Mouse (Mus musculus): ENCODE results near the gene 4930544D05Rik.

Gene 4930544D05Rik

GRCm38 (mm10) chr11:70598451-70598953 is 17.1 kb upstream of the 4930544D05Rik start:
- no peak for DNase-seq (ENCODE audit: low spot score)

DNA sequence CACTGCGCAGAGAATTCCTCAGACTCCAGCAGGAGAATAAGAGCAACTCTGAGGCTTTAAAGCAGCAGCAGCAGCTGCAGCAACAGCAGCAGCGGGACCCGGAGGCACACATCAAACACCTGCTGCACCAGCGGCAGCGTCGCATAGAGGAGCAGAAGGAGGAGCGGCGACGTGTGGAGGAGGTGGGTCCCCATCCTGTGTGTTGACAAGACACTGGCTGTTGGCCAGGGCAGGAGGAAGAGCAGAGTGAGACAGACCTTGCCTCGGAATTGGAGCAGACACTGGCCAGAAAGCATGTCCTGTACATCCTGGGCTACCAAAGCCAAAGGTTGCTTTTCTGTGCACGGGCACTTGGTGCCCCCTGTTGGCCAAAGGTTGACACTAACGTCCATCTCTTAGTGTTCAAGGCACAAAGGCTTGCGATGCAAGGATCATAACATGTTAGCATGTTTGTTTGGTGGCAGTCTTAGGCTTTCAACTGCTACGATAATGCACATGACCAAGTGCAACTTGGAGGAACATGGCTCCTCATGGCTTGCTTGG is 10.6 kb upstream of the 4930544D05Rik start:
- DNase-seq (ENCODE audit: low spot score), result peak; percentile 82

- DNase-seq (ENCODE audit: low spot score), result no peak
Observed at GRCm38 (mm10) chr11:70606717-70607116, 8.9 kb upstream of the 4930544D05Rik start.

- no peak for DNase-seq (ENCODE audit: low spot score)
Observed at GRCm38 (mm10) chr11:70607611-70608010, 8.0 kb upstream of the 4930544D05Rik start.

DNA sequence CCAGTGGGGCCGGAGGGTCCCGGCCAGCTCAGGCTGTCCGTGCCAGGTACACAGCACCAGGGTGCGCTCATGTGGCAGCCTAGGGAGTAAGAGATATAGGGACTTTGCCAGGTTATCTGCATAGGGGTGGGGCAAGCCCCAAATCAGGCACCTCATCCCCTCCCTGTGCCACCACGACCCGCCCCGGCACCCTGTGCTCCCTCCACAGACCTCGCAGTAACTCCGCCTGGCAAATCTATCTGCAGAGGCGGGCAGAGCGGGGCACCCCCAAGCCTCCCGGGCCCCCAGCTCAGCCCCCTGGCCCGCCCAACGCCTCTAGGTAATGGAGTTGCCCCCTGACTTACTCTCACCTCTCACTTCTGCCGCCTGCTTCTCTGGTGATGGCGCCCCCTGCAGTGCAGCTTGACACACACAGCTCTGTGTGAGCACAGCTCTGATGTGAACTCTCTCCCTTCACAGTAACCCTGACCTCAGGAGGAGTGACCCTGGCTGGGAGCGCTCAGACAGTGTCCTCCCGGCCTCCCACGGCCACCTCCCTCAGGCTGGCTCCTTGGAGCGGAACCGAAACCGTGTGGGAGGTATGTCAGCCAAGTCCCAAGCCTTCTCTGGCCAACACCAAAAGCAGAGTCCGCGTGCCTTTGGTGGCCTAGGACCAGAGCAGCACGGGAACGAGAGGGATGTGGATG is 7.1 kb upstream of the 4930544D05Rik start:
- no peak for DNase-seq (ENCODE audit: low spot score)

DNA sequence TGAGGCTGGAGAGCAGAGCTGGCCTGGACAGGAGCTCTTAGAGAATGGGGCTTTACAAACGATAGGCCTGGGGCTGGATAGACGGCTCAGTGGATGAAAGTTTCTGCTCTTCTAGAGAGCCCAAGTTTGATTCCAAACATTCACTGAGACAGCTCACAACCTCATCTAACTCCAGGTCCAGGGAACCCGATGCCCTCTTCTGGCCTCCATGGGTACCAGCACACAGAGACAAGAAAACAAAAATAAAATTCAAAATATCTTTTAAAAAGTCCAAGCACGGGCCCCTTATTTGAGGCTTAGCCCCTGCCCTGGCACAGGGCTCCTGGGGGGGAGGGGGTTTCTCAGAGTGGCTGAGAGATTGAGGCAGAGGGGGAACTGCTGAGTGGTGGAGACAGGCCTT is 4.9 kb upstream of the 4930544D05Rik start:
- no peak for DNase-seq (ENCODE audit: low spot score)

DNA sequence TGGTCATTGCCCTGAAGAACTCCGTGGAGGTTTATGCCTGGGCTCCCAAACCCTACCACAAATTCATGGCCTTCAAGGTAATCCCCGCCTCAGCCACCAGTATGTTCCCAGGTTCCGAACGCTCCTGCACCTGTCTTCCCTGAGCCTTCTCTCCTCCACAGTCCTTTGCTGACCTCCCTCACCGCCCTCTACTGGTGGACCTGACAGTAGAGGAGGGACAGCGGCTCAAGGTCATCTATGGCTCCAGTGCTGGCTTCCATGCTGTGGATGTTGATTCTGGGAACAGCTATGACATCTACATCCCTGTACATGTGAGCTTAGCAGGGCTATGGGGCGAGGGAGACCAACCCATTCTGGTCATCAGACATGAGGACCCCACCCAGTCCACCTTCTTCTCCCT is 3.1 kb upstream of the 4930544D05Rik start:
- no peak for DNase-seq (ENCODE audit: low spot score)

- DNase-seq (ENCODE audit: low spot score), result no peak
Observed at GRCm38 (mm10) chr11:70615074-70615473, 574 bp upstream of the 4930544D05Rik start.

DNA sequence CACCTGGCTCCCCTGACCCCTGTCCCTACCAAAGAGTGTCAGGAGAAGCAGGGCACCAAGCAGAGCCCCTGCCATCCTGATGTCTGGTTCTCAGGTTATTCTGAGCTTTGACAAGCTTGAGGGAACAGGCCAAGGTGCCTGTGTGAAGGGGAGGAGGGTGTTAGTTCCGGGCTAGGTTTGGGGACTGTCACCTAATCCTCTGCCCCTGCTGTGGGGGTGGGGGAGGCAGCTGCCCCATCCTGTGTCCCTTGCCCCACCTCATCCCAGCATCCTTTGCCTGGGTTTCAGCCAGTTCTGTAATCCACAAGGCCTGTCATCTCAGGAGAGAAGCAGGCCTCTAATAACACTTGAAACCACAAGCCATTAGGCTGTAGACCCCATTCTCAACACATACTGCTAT is 3.5 kb downstream of the 4930544D05Rik start, which contains the start of gene Chrne:
Gene Chrne, minus strand, starts transcription at position 116 of the 400 bp plus-strand sequence.
- no peak for DNase-seq (ENCODE audit: low spot score)

DNA sequence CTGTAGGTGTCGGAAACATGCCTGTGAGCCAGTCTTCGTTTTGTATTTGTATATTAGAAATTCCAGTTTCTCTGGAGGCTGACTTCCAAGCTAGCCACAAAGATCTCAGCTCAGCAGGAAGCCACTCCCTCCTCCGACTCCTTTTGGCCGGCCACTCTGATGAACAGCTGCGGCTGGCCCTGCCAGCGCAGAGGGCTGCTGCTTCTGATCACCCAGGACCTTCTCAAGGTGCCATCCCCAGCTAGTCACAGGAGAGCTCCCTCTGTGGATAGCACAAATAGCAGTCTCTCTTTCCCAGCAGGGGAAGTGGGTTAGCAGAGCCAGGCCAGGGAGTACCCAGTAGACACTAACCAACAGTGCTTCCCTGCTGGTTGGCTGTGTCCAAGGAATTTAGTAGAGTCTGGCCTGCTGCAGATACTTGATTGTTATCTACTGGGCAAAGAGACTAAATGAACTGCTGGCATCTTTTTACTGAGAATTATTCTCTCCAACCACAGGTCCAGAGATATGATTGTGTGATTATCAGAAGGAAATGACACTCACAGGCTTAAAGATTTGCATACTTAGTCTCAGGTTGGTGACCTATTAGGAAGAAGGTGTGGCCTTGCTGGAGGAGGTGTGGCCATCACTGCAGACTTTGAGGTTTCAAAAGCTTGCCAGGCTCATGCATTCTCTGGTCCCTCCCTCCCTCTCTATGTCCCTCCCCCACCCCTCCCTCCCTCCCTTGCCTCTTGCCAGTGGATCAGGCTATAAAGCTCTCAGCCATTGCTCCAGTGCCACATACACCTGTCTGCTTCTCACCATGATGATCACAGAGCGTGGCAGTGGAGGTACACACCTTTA is 6.5 kb downstream of the 4930544D05Rik start:
- DNase-seq (ENCODE audit: low spot score), result no peak

DNA sequence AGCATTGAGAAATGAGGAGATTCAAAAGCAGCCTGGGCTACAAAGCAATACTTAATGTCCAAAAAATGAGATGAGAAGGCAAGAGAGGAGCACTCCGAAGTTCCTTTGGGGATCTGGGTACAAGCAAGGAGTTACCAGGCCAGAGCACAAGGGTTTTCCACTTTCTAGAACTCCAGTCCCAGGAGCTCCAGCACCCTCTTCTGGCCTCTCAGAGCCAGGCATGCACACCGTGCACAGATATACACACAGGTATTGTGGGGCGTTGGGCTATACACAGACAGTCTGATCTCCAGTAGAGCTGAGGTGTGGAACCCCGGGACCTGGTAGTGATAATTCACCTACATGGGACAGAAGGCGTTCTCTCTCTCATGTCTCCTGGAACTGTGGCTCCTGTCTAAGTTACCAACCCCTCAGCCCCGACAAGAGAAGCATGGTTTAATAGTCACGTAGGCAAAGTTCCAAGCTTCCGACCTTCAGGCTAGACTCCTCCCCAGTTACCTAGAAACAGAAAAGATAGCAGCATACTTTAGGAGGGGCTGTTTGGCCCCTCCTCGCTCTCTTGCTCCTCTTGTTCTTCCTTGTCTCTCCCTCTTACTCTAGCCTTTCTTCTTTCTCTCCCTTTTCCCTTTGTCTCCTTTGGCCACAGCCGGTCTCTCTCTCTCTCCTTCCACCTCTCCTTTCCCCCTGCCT is 7.5 kb downstream of the 4930544D05Rik start:
- no peak for DNase-seq (ENCODE audit: low spot score)

- no peak for DNase-seq (ENCODE audit: low spot score)
Observed at GRCm38 (mm10) chr11:70625473-70625872, 9.8 kb downstream of the 4930544D05Rik start.

GRCm38 (mm10) chr11:70626877-70627276 is 11.2 kb downstream of the 4930544D05Rik start:
- DNase-seq (ENCODE audit: low spot score), result no peak

- no peak for DNase-seq (ENCODE audit: low spot score)
Observed at GRCm38 (mm10) chr11:70628431-70628830, 12.8 kb downstream of the 4930544D05Rik start.

GRCm38 (mm10) chr11:70629557-70629956 is 13.9 kb downstream of the 4930544D05Rik start:
- no peak for DNase-seq (ENCODE audit: low spot score)

DNA sequence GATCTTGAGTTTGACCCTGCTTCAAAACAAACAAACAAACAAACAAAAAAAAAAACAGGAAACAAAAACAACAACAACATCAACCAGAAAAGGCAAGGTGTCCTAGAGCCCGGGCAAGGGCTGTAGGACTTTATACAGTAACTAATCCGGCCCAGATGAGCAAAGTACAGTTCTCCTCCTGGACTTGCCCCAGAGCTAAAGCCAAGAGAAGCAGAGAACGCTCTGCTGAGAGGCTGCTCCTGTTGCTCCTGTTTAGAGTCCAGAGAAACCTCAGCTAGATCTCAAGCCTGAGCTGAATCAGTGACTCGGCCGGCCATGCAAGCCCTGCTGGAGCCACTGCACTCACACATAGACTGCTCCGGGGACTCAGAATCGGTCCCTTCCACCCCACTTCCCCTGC is 14.5 kb downstream of the 4930544D05Rik start:
- DNase-seq (ENCODE audit: low spot score), result no peak

DNA sequence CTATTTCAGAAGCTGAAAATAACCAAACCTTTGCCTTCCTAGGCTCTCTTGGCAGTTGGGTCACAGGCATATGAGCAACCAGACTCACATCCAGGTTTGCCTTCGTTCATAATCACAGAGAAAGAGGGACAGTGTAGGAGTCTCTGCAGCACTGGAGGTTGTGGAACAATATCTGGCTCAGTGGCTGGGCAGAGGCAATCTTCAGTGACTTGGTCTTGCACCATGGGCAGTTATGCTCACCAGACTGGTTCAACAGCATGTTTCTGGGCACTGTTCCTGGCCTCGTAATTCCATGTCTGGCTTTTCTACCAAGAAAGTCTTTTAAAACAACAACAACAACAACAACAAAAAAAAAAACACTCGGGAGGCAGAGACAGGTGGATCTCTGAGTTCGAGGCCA is 20.0 kb downstream of the 4930544D05Rik start:
- peak; percentile 62 for DNase-seq (ENCODE audit: low spot score)

DNA sequence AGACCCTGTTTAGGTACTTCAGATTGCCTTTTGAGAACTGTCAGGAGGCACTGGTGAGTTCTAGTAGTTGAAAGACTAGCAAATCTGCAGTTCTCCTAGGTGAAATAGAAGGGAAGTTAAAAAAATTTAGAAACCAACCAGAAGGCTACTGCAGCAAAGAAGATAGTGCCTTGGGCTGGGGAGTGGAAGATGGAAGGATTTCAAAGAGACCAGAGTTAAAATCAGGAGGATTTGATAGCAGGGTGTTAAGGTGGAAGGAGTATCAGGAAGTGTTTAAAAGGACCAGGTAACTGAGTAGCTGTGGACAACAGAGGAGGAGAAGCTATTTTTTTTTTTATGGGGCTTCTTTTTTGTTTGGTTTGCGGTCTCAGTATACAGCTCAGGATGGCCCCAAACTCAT is 22.1 kb downstream of the 4930544D05Rik start:
- DNase-seq (ENCODE audit: low spot score), result no peak

DNA sequence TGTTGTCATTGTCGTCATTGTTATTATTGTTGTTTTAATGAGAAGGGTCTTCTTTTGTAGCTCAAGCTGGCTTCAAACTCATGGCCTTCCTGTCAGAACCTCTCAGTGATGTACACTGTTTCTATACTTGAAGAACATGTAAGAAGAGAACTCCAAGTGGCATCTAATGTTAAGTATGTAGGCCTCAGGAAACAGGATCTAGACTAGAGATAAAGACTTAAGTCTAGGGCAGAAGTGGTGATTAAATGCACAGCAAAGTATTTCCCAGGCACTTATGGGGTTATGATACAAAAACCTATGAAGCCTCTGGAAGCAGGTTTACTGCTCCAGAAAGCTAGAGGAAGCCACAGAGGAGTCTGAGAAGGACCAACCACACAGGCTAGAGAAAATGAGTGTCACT is 22.6 kb downstream of the 4930544D05Rik start:
- DNase-seq (ENCODE audit: low spot score), result no peak

DNA sequence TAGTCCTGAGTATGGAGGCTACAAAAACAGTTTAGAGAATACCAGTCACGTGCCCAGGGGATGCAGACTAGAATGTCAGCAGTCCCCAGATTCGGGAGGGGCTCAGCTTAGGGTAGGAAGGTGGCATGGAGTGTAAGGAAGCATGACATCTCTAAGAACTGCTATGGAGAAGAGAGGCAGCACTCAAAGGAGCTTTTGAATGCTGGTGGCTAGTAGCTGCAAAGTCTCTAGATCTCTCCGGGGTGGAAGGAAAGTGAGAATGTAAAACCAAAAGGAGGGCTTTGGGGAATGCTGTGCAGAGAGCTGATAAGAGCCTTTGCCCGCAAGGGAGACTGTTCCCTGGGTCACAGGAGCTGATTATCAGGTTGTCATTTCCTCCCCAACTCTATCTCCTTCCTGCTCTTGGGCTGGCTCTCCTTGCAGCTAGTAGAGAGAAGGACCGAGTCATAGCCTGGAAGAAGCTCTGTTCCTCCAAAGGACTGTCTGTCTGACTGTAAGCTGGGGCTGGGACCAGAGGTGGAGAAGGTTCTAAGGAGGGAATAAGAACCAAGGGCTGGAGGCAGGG is 23.1 kb downstream of the 4930544D05Rik start, which contains the start of gene Gp1ba:
Gene Gp1ba, plus strand, starts transcription at position 409 of the 565 bp plus-strand sequence.
- DNase-seq (ENCODE audit: low spot score), result no peak

DNA sequence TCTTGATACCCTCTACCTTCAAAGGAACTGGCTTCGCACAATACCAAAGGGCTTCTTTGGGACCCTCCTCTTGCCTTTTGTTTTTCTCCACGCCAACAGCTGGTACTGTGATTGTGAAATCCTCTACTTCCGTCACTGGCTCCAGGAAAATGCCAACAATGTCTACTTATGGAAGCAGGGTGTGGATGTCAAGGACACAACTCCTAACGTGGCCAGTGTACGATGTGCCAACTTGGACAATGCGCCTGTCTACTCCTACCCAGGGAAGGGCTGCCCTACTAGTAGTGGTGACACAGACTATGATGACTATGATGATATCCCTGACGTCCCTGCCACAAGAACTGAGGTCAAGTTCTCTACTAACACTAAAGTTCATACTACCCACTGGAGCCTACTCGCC is 24.3 kb downstream of the 4930544D05Rik start:
- DNase-seq (ENCODE audit: low spot score), result no peak

DNA sequence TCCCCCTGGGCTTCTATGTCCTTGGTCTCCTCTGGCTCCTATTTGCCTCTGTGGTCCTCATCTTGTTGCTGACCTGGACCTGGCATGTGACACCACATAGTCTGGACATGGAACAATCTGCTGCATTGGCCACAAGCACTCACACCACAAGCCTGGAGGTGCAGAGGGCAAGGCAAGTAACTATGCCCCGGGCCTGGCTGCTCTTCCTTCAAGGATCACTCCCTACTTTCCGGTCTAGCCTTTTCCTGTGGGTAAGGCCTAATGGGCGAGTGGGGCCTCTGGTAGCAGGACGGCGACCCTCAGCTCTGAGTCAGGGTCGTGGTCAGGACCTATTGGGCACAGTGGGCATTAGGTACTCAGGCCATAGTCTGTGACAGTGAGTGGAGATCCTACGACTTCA is 25.6 kb downstream of the 4930544D05Rik start:
- no peak for DNase-seq (ENCODE audit: low spot score)

All from adipocyte (in vitro differentiated cells).